Mouse (Mus musculus): Measurements from ENCODE around the gene Bbs4.

Gene Bbs4

GRCm38 (mm10) chr9:59291688-59292492 lies 61.4 kb downstream of the Bbs4 start:
- no peak for DNase-seq (ENCODE audit: low spot score)

- peak; percentile 98 for DNase-seq (ENCODE audit: low spot score)
These were observed 62.2 kb downstream of the Bbs4 start, which contains the start of gene Adpgk for GRCm38 (mm10) chr9:59290957-59291687. Adpgk (plus strand) TSS chr9:59291558.

DNA sequence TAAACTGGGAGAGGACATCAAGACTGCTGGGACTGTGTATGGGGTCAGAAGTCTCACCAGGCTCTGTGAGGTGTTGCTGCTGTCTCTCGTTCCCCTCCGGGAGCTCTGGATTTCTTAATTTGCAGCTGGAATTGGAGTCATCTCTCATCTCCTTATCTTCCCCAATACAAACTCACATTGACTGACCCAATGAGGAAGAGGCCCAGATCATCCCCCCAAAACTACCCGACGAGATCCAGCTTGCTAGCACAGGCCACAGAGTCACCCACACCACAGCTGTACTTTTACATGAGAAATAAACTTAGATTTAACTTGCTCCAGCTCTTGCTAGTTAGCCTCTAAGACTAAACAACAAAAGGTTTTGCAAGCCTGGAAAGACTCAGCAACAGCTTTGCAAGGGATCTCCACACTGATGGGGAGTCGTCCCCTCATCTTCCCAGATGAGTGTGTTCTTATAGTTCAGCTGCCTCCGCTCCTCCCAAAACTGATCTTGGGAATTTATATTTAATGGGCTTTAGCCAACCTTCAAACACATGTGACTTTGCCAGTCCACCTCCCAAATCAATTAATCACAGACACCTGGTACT lies 63.7 kb downstream of the Bbs4 start:
- no peak for DNase-seq (ENCODE audit: low spot score)

DNA sequence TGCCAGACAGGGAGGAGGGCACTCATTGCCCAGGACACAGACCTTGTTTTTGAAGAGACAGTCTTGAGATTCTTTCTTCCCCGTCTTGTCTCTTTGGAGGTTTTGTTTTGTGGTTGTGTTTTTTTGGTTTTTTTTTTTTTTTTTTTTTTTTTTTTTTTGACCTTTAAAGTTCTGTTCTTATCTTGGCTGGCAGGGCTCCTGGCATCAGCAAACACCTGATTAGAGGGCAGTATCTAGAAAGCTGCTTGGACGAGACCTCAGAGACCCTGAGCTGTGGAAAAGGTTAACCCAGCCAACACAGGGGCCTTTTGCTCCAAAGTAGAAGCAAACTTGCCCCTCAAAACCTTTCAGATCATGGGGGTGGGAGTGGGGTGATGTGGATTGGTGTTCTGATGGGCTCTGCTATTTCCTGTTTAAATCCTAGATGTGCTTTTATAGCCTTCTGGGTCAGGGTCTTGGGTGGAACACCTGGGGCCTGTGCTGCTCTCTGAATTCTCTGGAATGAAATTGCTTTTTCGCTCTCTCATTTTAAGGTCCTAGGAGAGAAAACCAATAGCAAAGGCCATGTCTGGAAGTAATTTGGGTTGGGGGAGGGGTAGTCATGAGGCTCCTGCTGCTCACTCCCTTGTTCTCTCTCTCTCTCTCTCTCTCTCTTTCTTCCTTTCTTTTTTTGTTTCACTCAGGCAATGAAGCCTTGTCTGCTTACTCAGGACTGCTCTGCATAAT lies 64.5 kb downstream of the Bbs4 start:
- no peak for DNase-seq (ENCODE audit: low spot score)

DNA sequence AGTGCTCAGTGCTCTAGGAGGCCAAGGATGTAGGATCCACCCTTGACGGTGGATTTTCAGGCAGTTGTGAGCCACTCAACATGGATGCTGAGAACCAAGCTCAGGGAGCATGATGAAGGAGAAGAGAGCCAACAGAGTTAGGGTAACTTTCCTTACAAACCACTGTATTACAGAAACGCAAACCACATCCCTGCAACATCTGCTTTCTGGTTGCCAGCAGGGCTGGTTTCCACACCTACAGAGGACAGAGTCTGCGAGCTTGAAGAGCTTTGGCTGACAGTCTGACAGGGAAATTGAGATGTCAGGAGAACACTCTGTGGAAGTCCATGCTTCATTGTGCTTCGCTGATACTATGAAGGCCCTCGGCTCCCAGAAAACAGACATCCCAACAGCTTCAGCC lies 65.2 kb downstream of the Bbs4 start:
- DNase-seq (ENCODE audit: low spot score): no peak

GRCm38 (mm10) chr9:59285614-59286013 lies 67.7 kb downstream of the Bbs4 start:
- no peak for DNase-seq (ENCODE audit: low spot score)

GRCm38 (mm10) chr9:59282683-59282986 lies 70.7 kb downstream of the Bbs4 start:
- no peak for DNase-seq (ENCODE audit: low spot score)

DNA sequence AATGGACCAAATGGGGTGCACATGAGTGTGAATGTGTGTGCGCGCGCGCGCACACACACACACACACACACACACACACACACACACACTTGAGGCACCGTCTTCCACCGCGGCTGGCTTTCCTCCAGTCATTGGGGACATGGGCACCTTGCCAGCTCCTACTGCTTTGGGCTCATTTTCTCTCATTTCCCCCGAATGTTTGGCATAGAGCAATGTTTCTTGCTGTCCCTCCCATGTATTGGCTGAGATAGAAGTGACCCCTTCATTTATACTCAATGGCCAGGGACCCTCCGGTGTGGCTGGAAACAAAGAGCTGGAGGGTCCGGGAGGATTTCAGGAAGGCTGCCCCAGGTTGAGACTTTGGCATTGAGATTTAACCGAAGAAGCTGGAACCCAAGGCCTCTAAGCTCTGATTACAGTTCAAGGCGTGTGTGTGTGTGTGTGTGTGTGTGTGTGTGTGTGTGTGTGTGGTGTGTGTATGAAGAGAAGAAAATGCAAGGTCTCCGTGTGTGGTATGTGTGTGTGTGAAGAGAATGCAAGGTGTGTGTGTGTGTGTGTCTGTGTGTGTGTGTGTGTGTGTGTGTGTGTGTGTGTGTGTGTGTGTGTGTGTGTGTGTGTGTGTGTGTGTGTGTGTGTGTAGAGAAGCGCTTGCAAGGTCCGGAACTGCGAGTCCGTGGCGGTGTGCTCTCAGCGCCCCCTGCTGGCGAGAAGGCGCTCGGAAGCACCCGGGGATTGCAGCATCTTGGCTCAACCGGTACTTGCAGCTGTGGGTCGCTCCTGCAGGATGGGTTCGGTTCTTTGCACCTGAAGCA lies 71.2 kb downstream of the Bbs4 start:
- peak; percentile 81 for DNase-seq (ENCODE audit: low spot score)

- DNase-seq (ENCODE audit: low spot score): no peak
These were observed 72.4 kb downstream of the Bbs4 start for GRCm38 (mm10) chr9:59280888-59281287.

GRCm38 (mm10) chr9:59278694-59279093 lies 74.6 kb downstream of the Bbs4 start:
- DNase-seq (ENCODE audit: low spot score): no peak

DNA sequence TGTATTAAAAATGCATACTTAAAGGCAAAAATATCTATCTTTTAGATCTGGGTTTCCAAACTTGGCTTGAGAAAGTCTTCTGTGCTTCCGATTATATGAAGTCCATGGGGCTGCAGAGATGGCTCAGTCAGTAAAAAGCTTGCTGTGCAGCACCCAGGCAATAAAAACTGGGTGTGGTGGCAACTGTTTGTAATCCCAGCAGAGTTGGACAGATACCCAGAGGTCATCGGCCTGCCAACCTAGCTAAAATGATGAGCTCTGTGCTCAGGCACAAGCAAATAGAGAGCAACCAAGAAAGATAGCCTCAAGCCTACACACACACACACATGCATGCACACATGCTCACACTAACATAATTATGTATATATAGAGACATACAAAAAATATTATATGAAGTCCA lies 75.1 kb downstream of the Bbs4 start:
- no peak for DNase-seq (ENCODE audit: low spot score)

DNA sequence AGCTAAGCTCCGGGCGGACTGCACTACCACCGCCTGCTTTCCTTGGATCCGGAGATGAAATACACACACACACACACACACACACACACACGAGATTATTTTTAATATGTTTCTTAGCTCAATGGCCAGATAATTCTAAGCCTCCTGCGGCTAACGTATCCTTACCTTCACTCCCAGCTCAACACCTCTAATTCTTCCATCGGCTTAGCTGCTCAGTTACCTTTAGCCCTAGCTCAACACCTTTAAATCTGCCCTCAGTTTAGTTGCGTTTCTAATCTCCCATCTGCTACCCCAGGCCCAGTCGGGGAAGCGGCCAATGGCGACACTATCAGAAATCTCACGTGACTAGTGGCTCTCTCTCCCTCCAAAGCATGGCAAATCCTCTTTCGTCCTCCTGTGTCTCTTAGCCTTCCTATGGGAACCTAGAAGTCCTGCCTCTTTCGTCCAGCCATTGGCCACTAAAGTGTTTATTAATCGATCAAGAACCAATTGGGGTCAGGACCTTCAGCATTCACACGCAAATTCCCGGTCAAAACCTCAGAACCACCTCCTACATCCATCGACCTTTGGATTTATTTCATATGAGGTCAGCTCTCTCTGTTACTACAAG lies 78.4 kb downstream of the Bbs4 start:
- DNase-seq (ENCODE audit: low spot score): no peak

DNA sequence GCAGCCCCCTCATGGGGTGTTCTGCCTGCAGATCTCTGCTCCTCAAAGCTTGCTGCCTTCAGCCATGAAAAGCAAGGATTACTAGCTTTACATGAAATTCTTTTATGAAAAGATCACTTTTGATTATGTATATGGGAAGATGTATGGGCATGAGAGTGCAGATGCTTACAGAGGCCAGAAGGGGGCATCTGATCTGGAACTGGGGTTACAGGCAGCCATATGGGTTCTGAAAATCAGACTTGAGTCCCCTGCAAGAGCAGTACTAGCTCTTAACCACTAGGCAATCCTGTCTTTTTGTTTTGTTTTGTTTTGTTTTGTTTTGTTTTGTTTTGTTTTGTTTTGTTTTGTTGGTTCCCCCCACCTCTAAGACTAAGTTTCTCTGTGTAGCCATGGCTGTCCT lies 80.1 kb downstream of the Bbs4 start:
- DNase-seq (ENCODE audit: low spot score): no peak
